Mouse (Mus musculus) erythroblast, embryonic 14.5 days (primary cell): ENCODE measurements at regions not wholly inside any gene's neighbourhood (a gene's known extent, or its start where the extent isn't known, plus 50 kb on each side); places are given as distances from the start of the nearest gene placed in this dataset.

ENCODE experiments used
- H3K27me3 ChIP-seq: 2 replicates; pipeline ENCODE4 v1.6.1; 2012; ENCODE audit warnings: inconsistent platforms; ENCODE audit not compliant: control insufficient read depth
- H3K36me3 ChIP-seq: 2 replicates; pipeline ENCODE4 v1.6.1; 2012; ENCODE audit warnings: mild to moderate bottlenecking, inconsistent platforms; ENCODE audit not compliant: control insufficient read depth
- H3K4me1 ChIP-seq: 2 replicates; pipeline ENCODE4 v1.6.1; 2012; ENCODE audit warnings: inconsistent platforms; ENCODE audit not compliant: control insufficient read depth
- H3K4me3 ChIP-seq: replicated peaks from 2 replicates; pipeline ENCODE3; 2012; ENCODE audit warnings: moderate library complexity, mild to moderate bottlenecking, inconsistent platforms
- H3K9me3 ChIP-seq: 2 replicates; pipeline ENCODE4 v1.6.1; 2012; ENCODE audit warnings: low read length, inconsistent platforms, mixed read lengths; ENCODE audit not compliant: control insufficient read depth
- GATA1 ChIP-seq: IDR thresholded peaks from 2 replicates; pipeline ENCODE4 v1.6.1; 2012; ENCODE audit warnings: low read length, inconsistent platforms, mixed read lengths
- TAL1 ChIP-seq: IDR thresholded peaks from 3 replicates; pipeline ENCODE4 v1.6.1; 2012; ENCODE audit warnings: low read length, inconsistent platforms, mixed read lengths

- H3K36me3 ChIP-seq = no peaks in the 10 kb centered on the region
Observed at GRCm38 (mm10) chr6:51097488-51097887, 335.0 kb upstream of the Nfe2l3 start.

GRCm38 (mm10) chr6:51100341-51100740 lies 332.1 kb upstream of the Nfe2l3 start:
- Histone ChIP-seq H3K4me3 (no peak overlapping the region), H3K9me3 (no peaks in the 10 kb centered on the region), H3K4me1 (no peaks in the 10 kb centered on the region), H3K36me3 (no peaks in the 10 kb centered on the region), H3K27me3 (no peaks in the 10 kb centered on the region)
- TF ChIP-seq GATA1 (no peak), TAL1 (no peak)

More at GRCm38 (mm10) chr6:51097488-51097887, 335.0 kb upstream of the Nfe2l3 start:
- H3K4me3 ChIP-seq = no peak overlapping the region
- no peak for TF ChIP-seq GATA1
- no peak for TF ChIP-seq TAL1
- no peaks in the 10 kb centered on the region for H3K27me3 ChIP-seq
- H3K9me3 ChIP-seq = no peaks in the 10 kb centered on the region
- H3K4me1 ChIP-seq = no peaks in the 10 kb centered on the region

GRCm38 (mm10) chr6:51103236-51103635 lies 329.2 kb upstream of the Nfe2l3 start:
- TF ChIP-seq GATA1 (no peak), TAL1 (no peak)
- Histone ChIP-seq H3K4me1 (no peaks in the 10 kb centered on the region), H3K36me3 (no peaks in the 10 kb centered on the region), H3K4me3 (no peak overlapping the region), H3K9me3 (no peaks in the 10 kb centered on the region), H3K27me3 (no peaks in the 10 kb centered on the region)

GRCm38 (mm10) chr6:51104336-51104735 lies 328.1 kb upstream of the Nfe2l3 start:
- Histone ChIP-seq H3K27me3 (no peaks in the 10 kb centered on the region), H3K9me3 (no peaks in the 10 kb centered on the region), H3K4me3 (no peak overlapping the region), H3K36me3 (no peaks in the 10 kb centered on the region), H3K4me1 (no peaks in the 10 kb centered on the region)
- TF ChIP-seq GATA1 (no peak), TAL1 (no peak)

GRCm38 (mm10) chr6:51108336-51108956 lies 324.0 kb upstream of the Nfe2l3 start:
- Histone ChIP-seq H3K4me3 (no peak overlapping the region), H3K36me3 (no peaks in the 10 kb centered on the region), H3K4me1 (no peaks in the 10 kb centered on the region), H3K9me3 (no peaks in the 10 kb centered on the region), H3K27me3 (no peaks in the 10 kb centered on the region)
- TF ChIP-seq GATA1 = no peak
- TF ChIP-seq TAL1 = no peak

- H3K9me3 ChIP-seq = no peaks in the 10 kb centered on the region
- TF ChIP-seq TAL1 (no peak), GATA1 (no peak)
- H3K27me3 ChIP-seq = no peaks in the 10 kb centered on the region
- H3K36me3 ChIP-seq = no peaks in the 10 kb centered on the region
- H3K4me3 ChIP-seq = no peak overlapping the region
- H3K4me1 ChIP-seq = no peaks in the 10 kb centered on the region
Observed at GRCm38 (mm10) chr6:51110596-51110995, 321.9 kb upstream of the Nfe2l3 start.

GRCm38 (mm10) chr6:51114604-51115333 lies 317.7 kb upstream of the Nfe2l3 start:
- TF ChIP-seq GATA1 = no peak
- TF ChIP-seq TAL1 = no peak
- no peaks in the 10 kb centered on the region for H3K36me3 ChIP-seq
- no peaks in the 10 kb centered on the region for H3K4me1 ChIP-seq
- H3K4me3 ChIP-seq = no peak overlapping the region
- no peaks in the 10 kb centered on the region for H3K27me3 ChIP-seq
- no peaks in the 10 kb centered on the region for H3K9me3 ChIP-seq

- no peak overlapping the region for H3K4me3 ChIP-seq
- no peaks in the 10 kb centered on the region for H3K27me3 ChIP-seq
- no peaks in the 10 kb centered on the region for H3K4me1 ChIP-seq
- H3K9me3 ChIP-seq = no peaks in the 10 kb centered on the region
- no peak for TF ChIP-seq TAL1
- TF ChIP-seq GATA1 = no peak
- no peaks in the 10 kb centered on the region for H3K36me3 ChIP-seq
Observed at GRCm38 (mm10) chr6:51118833-51119535, 313.5 kb upstream of the Nfe2l3 start.

- TF ChIP-seq TAL1 = no peak
- TF ChIP-seq GATA1 = no peak
- H3K9me3 ChIP-seq = no peaks in the 10 kb centered on the region
- no peaks in the 10 kb centered on the region for H3K27me3 ChIP-seq
- no peaks in the 10 kb centered on the region for H3K36me3 ChIP-seq
- H3K4me1 ChIP-seq = no peaks in the 10 kb centered on the region
- no peak overlapping the region for H3K4me3 ChIP-seq
Observed at GRCm38 (mm10) chr6:51119691-51120302, 312.7 kb upstream of the Nfe2l3 start.
